Mouse (Mus musculus) ES-Bruce4 (cell line): ENCODE measurements around the gene C130032M10Rik. TPM values are rescaled to one million over a fixed set of nuclear protein-coding genes. Genes with fewer than 3 reads are reported as not detected.

Experiments used
- H3K27ac ChIP-seq: 2 replicates; pipeline ENCODE4 v1.5.1; 2012; ENCODE audit warnings: low read length, inconsistent platforms; ENCODE audit not compliant: insufficient read depth
- H3K27me3 ChIP-seq: 2 replicates; pipeline ENCODE4 v1.6.1; 2012; ENCODE audit warnings: mild to moderate bottlenecking, low read length, inconsistent platforms; ENCODE audit not compliant: control insufficient read depth, poor library complexity, insufficient read depth, severe bottlenecking
- H3K36me3 ChIP-seq: 2 replicates; pipeline ENCODE4 v1.6.1; 2012; ENCODE audit warnings: inconsistent platforms, mild to moderate bottlenecking, low read length, moderate library complexity; ENCODE audit not compliant: control insufficient read depth, poor library complexity, insufficient read depth, severe bottlenecking
- H3K4me1 ChIP-seq: one replicate; pipeline ENCODE4 v1.8.1; 2011; ENCODE audit warnings: low read length; ENCODE audit not compliant: control insufficient read depth, insufficient read depth
- H3K4me3 ChIP-seq: 2 replicates; pipeline ENCODE4 v1.5.1; 2011; ENCODE audit warnings: low read depth, mild to moderate bottlenecking, low read length
- H3K9ac ChIP-seq: 2 replicates; pipeline ENCODE4 v1.6.1; 2012; ENCODE audit warnings: low read depth, mild to moderate bottlenecking, inconsistent platforms; ENCODE audit not compliant: poor library complexity, severe bottlenecking
- H3K9me3 ChIP-seq: replicated peaks from 2 replicates; pipeline ENCODE4 v1.6.1; 2012; ENCODE audit warnings: mild to moderate bottlenecking, low read length, inconsistent platforms; ENCODE audit not compliant: control insufficient read depth, poor library complexity, insufficient read depth, severe bottlenecking
- CTCF ChIP-seq: IDR thresholded peaks from one replicate; pipeline ENCODE4 v1.8.1; 2011; ENCODE audit warnings: low read depth, low read length
- EP300 ChIP-seq: IDR thresholded peaks from 2 replicates; pipeline ENCODE4 v1.6.1; 2011; ENCODE audit warnings: low read depth, low read length; ENCODE audit not compliant: insufficient read depth
- POLR2A ChIP-seq: IDR thresholded peaks from one replicate; pipeline ENCODE4 v1.8.1; 2011; ENCODE audit warnings: low read length; ENCODE audit not compliant: insufficient read depth
- polyA plus RNA-seq: library from polyadenylated mRNA; stranded (reverse); fragments of >200 nt; gene quantifications from 2 replicates; pipeline ENCODE4 v1.2.4, GENCODE M21; 2011; ENCODE audit warnings: low read depth; ENCODE audit not compliant: missing spikeins, insufficient read depth, insufficient read length

Gene C130032M10Rik
- polyA plus RNA-seq, 1 experiment, result not detected

GRCm38 (mm10) chr9:114546765-114547164, 31.3 kb downstream of the C130032M10Rik start:
- no peaks in the 10 kb centered on the region for H3K27me3 ChIP-seq
- H3K36me3 ChIP-seq, result peaks cover 4% of the 10 kb centered on the region; the same call in 1 of the 2 replicates
- H3K4me1 ChIP-seq, result peaks cover 6% of the 10 kb centered on the region
- peak overlapping the region; percentile 23; the same call in 1 of the 2 replicates for H3K4me3 ChIP-seq
- peak overlapping the region; percentile 63 for H3K9ac ChIP-seq
- TF ChIP-seq CTCF (no peak), EP300 (peak; percentile 97), POLR2A (no peak)
- H3K27ac ChIP-seq, result peak overlapping the region; percentile 63; the same call in 1 of the 2 replicates
- no peaks in the 10 kb centered on the region for H3K9me3 ChIP-seq

GRCm38 (mm10) chr9:114547643-114548077, 32.2 kb downstream of the C130032M10Rik start:
- peaks cover 8% of the 10 kb centered on the region for H3K4me1 ChIP-seq
- H3K9ac ChIP-seq, result 0 out of 2 replicates have a peak overlapping the region, but pooled peaks have one; percentile 54

GRCm38 (mm10) chr9:114548496-114548895, 33.0 kb downstream of the C130032M10Rik start:
- Histone ChIP-seq H3K4me1 (peaks cover 8% of the 10 kb centered on the region), H3K27me3 (no peaks in the 10 kb centered on the region), H3K27ac (peak overlapping the region; percentile 70), H3K36me3 (peaks cover 4% of the 10 kb centered on the region; the same call in 1 of the 2 replicates), H3K4me3 (peak overlapping the region; percentile 18), H3K9ac (peak overlapping the region; percentile 54), H3K9me3 (no peaks in the 10 kb centered on the region)
- TF ChIP-seq CTCF (no peak), EP300 (no peak), POLR2A (no peak)

More at GRCm38 (mm10) chr9:114547643-114548077, 32.2 kb downstream of the C130032M10Rik start:
- H3K36me3 ChIP-seq, result peaks cover 4% of the 10 kb centered on the region; the same call in 1 of the 2 replicates
- TF ChIP-seq CTCF (no peak), EP300 (peak; percentile 66; the same call in 1 of the 2 replicates)
- no peaks in the 10 kb centered on the region for H3K27me3 ChIP-seq
- H3K27ac ChIP-seq, result peak overlapping the region; percentile 70
- H3K9me3 ChIP-seq, result no peaks in the 10 kb centered on the region
- H3K4me3 ChIP-seq, result peak overlapping the region; percentile 9; the same call in 1 of the 2 replicates

DNA sequence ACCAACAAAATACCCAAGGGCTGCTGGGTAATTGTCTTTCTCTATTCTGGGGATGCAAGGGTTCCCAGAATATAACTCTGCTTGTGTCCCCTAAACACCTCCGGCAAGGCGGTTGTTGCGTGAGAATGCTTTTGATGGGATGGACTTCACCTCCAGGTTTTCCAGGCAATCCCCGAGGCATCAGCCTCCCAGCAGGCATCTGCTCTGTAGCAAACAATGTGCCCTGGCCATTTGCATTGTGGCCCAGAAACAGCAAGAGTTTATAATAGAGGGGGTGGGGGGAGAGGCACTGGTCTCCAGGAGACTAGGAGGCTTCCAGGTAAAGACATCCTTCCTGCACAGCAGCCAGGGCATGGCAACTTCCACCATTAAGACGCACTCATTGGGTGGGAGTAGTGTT, 33.6 kb downstream of the C130032M10Rik start:
- H3K9ac ChIP-seq, result no peak overlapping the region

GRCm38 (mm10) chr9:114550033-114550432, 34.5 kb downstream of the C130032M10Rik start:
- H3K9me3 ChIP-seq, result no peaks in the 10 kb centered on the region
- H3K4me1 ChIP-seq, result peaks cover 12% of the 10 kb centered on the region
- H3K36me3 ChIP-seq, result peaks cover 5% of the 10 kb centered on the region
- H3K27ac ChIP-seq, result peak overlapping the region; percentile 74
- no peaks in the 10 kb centered on the region for H3K27me3 ChIP-seq
- peak overlapping the region; percentile 6 for H3K9ac ChIP-seq
- TF ChIP-seq EP300 (no peak), CTCF (no peak), POLR2A (no peak)
- peak overlapping the region; percentile 26; the same call in 1 of the 2 replicates for H3K4me3 ChIP-seq

More for the DNA sequence above, 33.6 kb downstream of the C130032M10Rik start:
- no peaks in the 10 kb centered on the region for H3K9me3 ChIP-seq
- H3K36me3 ChIP-seq, result peaks cover 4% of the 10 kb centered on the region; the same call in 1 of the 2 replicates
- peaks cover 8% of the 10 kb centered on the region for H3K4me1 ChIP-seq
- H3K27ac ChIP-seq, result peak overlapping the region; percentile 74
- TF ChIP-seq EP300 (peak; percentile 97), POLR2A (no peak), CTCF (no peak)
- no peak overlapping the region; the same call in 1 of the 2 replicates for H3K4me3 ChIP-seq
- H3K27me3 ChIP-seq, result no peaks in the 10 kb centered on the region

DNA sequence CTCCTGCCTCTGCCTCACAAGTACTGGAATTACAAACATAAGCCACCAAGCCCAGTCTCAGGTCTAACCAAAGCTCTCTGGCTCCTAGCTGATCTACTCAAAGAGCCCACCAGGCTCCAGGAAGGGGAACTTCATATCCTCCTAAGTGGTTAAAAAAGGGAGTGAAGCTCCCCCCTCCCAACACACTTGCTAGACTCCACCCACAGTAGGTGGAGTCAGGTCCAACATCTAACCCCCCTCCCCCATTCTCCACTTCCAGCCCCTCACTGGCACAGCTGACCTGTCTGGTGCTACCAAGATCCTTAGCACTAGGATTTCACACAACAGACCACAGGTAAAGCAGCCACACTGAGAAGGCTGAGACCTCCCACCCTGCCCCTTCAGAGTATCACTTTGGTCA, 38.3 kb downstream of the C130032M10Rik start:
- Histone ChIP-seq H3K27ac (peak overlapping the region; percentile 25; the same call in 1 of the 2 replicates), H3K27me3 (no peaks in the 10 kb centered on the region), H3K9me3 (no peaks in the 10 kb centered on the region), H3K4me1 (peaks cover 8% of the 10 kb centered on the region), H3K9ac (no peak overlapping the region), H3K36me3 (peaks cover 8% of the 10 kb centered on the region), H3K4me3 (no peak overlapping the region)
- no peak for TF ChIP-seq POLR2A
- TF ChIP-seq CTCF, result no peak
- no peak for TF ChIP-seq EP300
